Mouse (Mus musculus): Measurements from ENCODE around the gene Ackr1. TPM values are rescaled to one million over a fixed set of nuclear protein-coding genes. Genes with fewer than 3 reads are reported as not detected.

The Ackr1 gene
- polyA plus RNA-seq, 1 experiment from 2014 or later: 21.8 TPM

- Histone ChIP-seq H3K4me1 (ENCODE audit: insufficient read depth) (peaks cover 12% of the 10 kb centered on the region; the same call in 1 of the 2 replicates), H3K4me2 (ENCODE audit: low read depth, low read length) (no peak overlapping the region), H3K4me3 (ENCODE audit: low read depth, low read length) (no peak overlapping the region), H3K27me3 (ENCODE audit: insufficient read depth, low read length) (no peaks in the 10 kb centered on the region), H3K36me3 (replicated peaks; ENCODE audit: insufficient read depth, low read length) (no peaks in the 10 kb centered on the region), H3K9me3 (ENCODE audit: low read length) (no peaks in the 10 kb centered on the region), H3K27ac (ENCODE audit: low read depth) (no peak overlapping the region), H3K9ac (replicated peaks) (no peak overlapping the region)
- 90% methylated on average over 10 of the region's 10 CpGs for WGBS (ENCODE audit: insufficient replicate concordance)
- no peak for ATAC-seq
- TF ChIP-seq EP300 (IDR thresholded peaks at IDR 0.05; ENCODE audit: low read depth) (no peak), CTCF (IDR thresholded peaks at IDR 0.05; ENCODE audit: low read depth) (no peak)
- DNase-seq: no peak
Measured at GRCm38 (mm10) chr1:173337008-173337407, 3.5 kb upstream of the Ackr1 start.

- H3K9me3 ChIP-seq (ENCODE audit: low read length): no peaks in the 10 kb centered on the region
- peaks cover 12% of the 10 kb centered on the region; the same call in 1 of the 2 replicates for H3K4me1 ChIP-seq (ENCODE audit: insufficient read depth)
- 0 out of 2 replicates have a peak overlapping the region, but pooled peaks have one; percentile 8 for H3K4me2 ChIP-seq (ENCODE audit: low read depth, low read length)
- WGBS (ENCODE audit: insufficient replicate concordance): 73% methylated on average over 11 of the region's 11 CpGs
- H3K4me3 ChIP-seq (ENCODE audit: low read depth, low read length): no peak overlapping the region
- H3K9ac ChIP-seq (replicated peaks): no peak overlapping the region
- H3K27ac ChIP-seq (ENCODE audit: low read depth): no peak overlapping the region
- TF ChIP-seq CTCF (IDR thresholded peaks at IDR 0.05; ENCODE audit: low read depth): no peak
- TF ChIP-seq EP300 (IDR thresholded peaks at IDR 0.05; ENCODE audit: low read depth): no peak
- no peak for DNase-seq
- H3K27me3 ChIP-seq (ENCODE audit: insufficient read depth, low read length): no peaks in the 10 kb centered on the region
- no peaks in the 10 kb centered on the region for H3K36me3 ChIP-seq (replicated peaks; ENCODE audit: insufficient read depth, low read length)
- no peak for ATAC-seq
Measured at GRCm38 (mm10) chr1:173335903-173336302, 2.4 kb upstream of the Ackr1 start.

GRCm38 (mm10) chr1:173332418-173332817 is 1.1 kb downstream of the Ackr1 start:
- H3K4me2 ChIP-seq (ENCODE audit: low read depth, low read length): peak overlapping the region; percentile 69
- DNase-seq: no peak
- no peak for ATAC-seq
- peak overlapping the region; percentile 58 for H3K9ac ChIP-seq (replicated peaks)
- H3K9me3 ChIP-seq (ENCODE audit: low read length): no peaks in the 10 kb centered on the region
- H3K27ac ChIP-seq (ENCODE audit: low read depth): peak overlapping the region; percentile 92
- peaks cover 12% of the 10 kb centered on the region; the same call in 1 of the 2 replicates for H3K4me1 ChIP-seq (ENCODE audit: insufficient read depth)
- peak overlapping the region; percentile 58 for H3K4me3 ChIP-seq (ENCODE audit: low read depth, low read length)
- TF ChIP-seq EP300 (IDR thresholded peaks at IDR 0.05; ENCODE audit: low read depth) (no peak), CTCF (IDR thresholded peaks at IDR 0.05; ENCODE audit: low read depth) (no peak)
- 79% methylated on average over 5 of the region's 5 CpGs for WGBS (ENCODE audit: insufficient replicate concordance)
- H3K36me3 ChIP-seq (replicated peaks; ENCODE audit: insufficient read depth, low read length): no peaks in the 10 kb centered on the region
- no peaks in the 10 kb centered on the region for H3K27me3 ChIP-seq (ENCODE audit: insufficient read depth, low read length)

- Histone ChIP-seq H3K9me3 (ENCODE audit: low read length) (no peaks in the 10 kb centered on the region), H3K9ac (replicated peaks) (no peak overlapping the region), H3K4me2 (ENCODE audit: low read depth, low read length) (peak overlapping the region; percentile 69), H3K27me3 (ENCODE audit: insufficient read depth, low read length) (no peaks in the 10 kb centered on the region), H3K4me3 (ENCODE audit: low read depth, low read length) (peak overlapping the region; percentile 58), H3K36me3 (replicated peaks; ENCODE audit: insufficient read depth, low read length) (no peaks in the 10 kb centered on the region), H3K27ac (ENCODE audit: low read depth) (0 out of 2 replicates have a peak overlapping the region, but pooled peaks have one; percentile 3), H3K4me1 (ENCODE audit: insufficient read depth) (peaks cover 8% of the 10 kb centered on the region)
- DNase-seq: no peak
- WGBS (ENCODE audit: insufficient replicate concordance): 75% methylated on average over 5 of the region's 5 CpGs
- no peak for ATAC-seq
- TF ChIP-seq CTCF (IDR thresholded peaks at IDR 0.05; ENCODE audit: low read depth): no peak
- no peak for TF ChIP-seq EP300 (IDR thresholded peaks at IDR 0.05; ENCODE audit: low read depth)
Measured at GRCm38 (mm10) chr1:173329743-173330142, 3.8 kb downstream of the Ackr1 start.

GRCm38 (mm10) chr1:173329185-173329584 is 4.4 kb downstream of the Ackr1 start:
- Histone ChIP-seq H3K4me2 (ENCODE audit: low read depth, low read length) (peak overlapping the region; percentile 69), H3K9ac (replicated peaks) (no peak overlapping the region), H3K36me3 (replicated peaks; ENCODE audit: insufficient read depth, low read length) (no peaks in the 10 kb centered on the region), H3K27ac (ENCODE audit: low read depth) (0 out of 2 replicates have a peak overlapping the region, but pooled peaks have one; percentile 3), H3K4me3 (ENCODE audit: low read depth, low read length) (peak overlapping the region; percentile 58), H3K9me3 (ENCODE audit: low read length) (no peaks in the 10 kb centered on the region), H3K27me3 (ENCODE audit: insufficient read depth, low read length) (0 out of 2 replicates have a peak, but pooled peaks cover 3% of the 10 kb centered on the region), H3K4me1 (ENCODE audit: insufficient read depth) (peaks cover 8% of the 10 kb centered on the region; the same call in 1 of the 2 replicates)
- TF ChIP-seq EP300 (IDR thresholded peaks at IDR 0.05; ENCODE audit: low read depth) (peak; percentile 92), CTCF (IDR thresholded peaks at IDR 0.05; ENCODE audit: low read depth) (no peak)
- peak; percentile 9; the same call in 1 of the 2 replicates for ATAC-seq
- DNase-seq: peak; percentile 35
- 9% methylated on average over 4 of the region's 4 CpGs for WGBS (ENCODE audit: insufficient replicate concordance)

GRCm38 (mm10) chr1:173328446-173328845 is 5.1 kb downstream of the Ackr1 start:
- Histone ChIP-seq H3K27ac (ENCODE audit: low read depth) (no peak overlapping the region), H3K36me3 (replicated peaks; ENCODE audit: insufficient read depth, low read length) (no peaks in the 10 kb centered on the region), H3K9me3 (ENCODE audit: low read length) (no peaks in the 10 kb centered on the region), H3K27me3 (ENCODE audit: insufficient read depth, low read length) (0 out of 2 replicates have a peak, but pooled peaks cover 3% of the 10 kb centered on the region), H3K4me2 (ENCODE audit: low read depth, low read length) (peak overlapping the region; percentile 69), H3K9ac (replicated peaks) (no peak overlapping the region), H3K4me1 (ENCODE audit: insufficient read depth) (peaks cover 3% of the 10 kb centered on the region; the same call in 1 of the 2 replicates), H3K4me3 (ENCODE audit: low read depth, low read length) (peak overlapping the region; percentile 58; the same call in 1 of the 2 replicates)
- ATAC-seq: no peak
- 78% methylated on average over 8 of the region's 8 CpGs for WGBS (ENCODE audit: insufficient replicate concordance)
- no peak for DNase-seq
- TF ChIP-seq EP300 (IDR thresholded peaks at IDR 0.05; ENCODE audit: low read depth) (no peak), CTCF (IDR thresholded peaks at IDR 0.05; ENCODE audit: low read depth) (no peak)

All from liver, postnatal 0 days (tissue).